Mouse (Mus musculus) spleen, postnatal 4 days (tissue): ENCODE measurements at regions not wholly inside any gene's neighbourhood (a gene's known extent, or its start where the extent isn't known, plus 50 kb on each side); places are given as distances from the start of the nearest gene placed in this dataset.

Experiments used
- DNase-seq, 2 experiments: peaks; one replicate each; pipeline ENCODE4 v3.0.0; 2022; ENCODE audit warnings: low spot score in 2 of 2

DNA sequence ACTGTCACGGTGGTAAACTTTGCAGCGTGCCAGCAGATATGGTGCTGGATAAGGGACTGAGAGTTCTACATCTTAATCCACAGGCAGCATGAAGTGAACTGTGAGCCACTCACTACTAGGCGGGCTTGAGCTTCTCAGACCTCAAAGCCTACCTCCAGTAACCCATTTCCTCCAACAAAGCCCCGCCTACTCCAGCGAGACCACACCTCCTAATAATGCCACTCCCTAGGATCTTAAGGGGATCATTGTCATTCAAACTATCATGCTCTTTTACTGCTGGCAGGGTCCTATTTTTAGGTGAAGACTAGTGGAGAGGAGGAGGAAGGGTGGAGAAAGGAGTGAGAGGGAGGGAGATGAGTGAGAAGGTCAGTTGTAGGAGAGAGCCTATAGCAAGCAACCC is 122.0 kb downstream of the Mycn start:
- no peak for DNase-seq

- no peak for DNase-seq
Measured at GRCm38 (mm10) chr12:12814693-12815092, 127.0 kb downstream of the Mycn start.

DNA sequence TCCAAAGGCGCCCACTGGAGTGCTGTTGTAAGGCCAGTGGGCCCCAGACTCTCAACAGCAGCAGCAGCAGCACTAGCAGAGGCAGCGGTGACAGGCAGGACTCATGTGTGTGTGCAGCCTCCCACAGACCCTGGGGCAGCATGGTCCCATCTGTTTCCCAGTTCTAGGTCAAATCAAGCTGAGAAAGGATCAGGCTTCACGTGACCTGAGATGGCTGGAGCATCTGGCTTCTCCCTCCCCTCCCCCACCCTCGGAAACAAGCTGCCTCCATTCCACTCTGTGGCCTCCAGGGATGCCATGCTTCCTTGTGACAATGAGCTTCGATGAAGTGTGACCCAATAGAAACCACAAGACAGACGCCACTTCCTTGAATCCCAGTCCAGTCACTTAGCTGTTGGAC is 128.8 kb downstream of the Mycn start:
- no peak for DNase-seq

DNA sequence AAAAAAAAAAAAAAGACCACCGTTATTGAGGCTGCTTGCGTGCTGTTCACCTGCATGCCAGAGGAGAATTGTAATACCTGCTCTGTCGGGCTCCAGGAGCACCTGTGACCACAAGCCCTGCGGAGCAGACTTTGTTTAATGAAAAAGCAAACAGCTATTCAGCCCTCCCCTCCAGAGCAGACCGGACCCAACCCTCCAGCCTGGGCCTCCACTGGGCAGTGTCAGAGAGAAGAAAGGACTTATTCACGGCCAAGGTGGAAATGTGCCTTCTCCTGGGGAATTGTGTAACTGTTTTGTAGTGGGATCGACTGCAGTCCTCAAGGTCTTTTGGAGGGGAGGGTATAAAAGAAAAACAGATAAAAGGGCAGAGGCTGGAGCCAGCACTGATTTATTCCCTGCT is 130.8 kb downstream of the Mycn start:
- no peak for DNase-seq

GRCm38 (mm10) chr12:12810159-12810885 is 131.4 kb downstream of the Mycn start:
- DNase-seq, result no peak

DNA sequence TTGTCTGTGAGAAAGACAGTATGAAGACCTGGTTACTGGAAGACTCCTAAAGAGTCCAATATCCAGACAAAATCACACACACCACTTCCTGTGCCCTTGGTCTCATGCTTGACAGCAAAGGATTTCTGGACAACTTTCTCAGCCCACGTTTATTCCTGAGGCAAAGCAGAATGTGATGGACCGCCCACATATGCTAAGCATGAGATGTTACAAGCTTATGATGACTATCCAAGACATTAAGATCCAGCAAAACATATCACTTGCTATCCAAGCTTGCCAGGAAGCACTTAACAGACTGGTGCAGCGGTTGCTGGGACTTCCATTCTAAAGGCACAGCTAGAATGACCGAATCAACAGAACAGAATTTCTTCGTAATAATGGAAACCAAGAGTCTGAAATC is 133.6 kb downstream of the Mycn start:
- DNase-seq, result no peak

DNA sequence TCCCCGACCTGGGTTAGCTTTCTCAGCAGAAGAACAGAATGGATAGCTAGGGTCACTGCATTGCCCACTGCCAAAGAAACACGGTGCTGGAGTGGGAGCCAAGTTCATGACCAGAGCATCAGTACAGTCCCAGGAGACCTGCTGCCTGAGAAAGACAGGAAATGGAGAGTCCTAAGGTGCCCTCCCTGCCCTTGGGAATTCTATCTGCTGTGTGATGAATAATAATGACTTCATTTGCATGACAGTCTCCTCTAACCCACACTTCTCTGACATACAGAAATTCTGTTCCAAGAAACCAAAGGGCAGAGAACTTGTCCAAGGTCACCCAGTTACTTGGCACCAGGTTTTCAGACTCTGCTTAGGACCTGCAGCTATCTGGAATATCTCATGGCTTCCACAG is 138.1 kb downstream of the Mycn start:
- no peak for DNase-seq

DNA sequence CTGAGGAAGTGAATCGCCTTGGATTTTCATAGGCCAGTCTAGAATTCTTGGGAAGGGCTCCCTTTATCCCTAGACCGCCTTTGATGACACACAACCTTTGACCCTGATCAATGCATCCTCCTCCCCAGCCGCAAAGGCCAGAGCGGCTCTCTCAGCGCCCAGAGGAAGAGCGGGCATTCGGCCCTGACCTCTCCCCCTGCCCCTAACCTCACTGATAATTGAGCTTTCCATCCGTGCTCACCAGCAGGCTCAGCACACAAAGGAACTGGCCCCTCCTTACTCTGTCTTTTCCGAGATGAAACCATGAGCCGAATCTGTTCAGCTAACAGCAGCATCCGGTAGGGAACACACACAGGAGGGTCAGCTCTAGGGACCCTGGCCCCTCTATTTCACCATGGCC is 139.3 kb downstream of the Mycn start:
- no peak for DNase-seq

- no peak for DNase-seq
Measured at GRCm38 (mm10) chr12:12801700-12802099, 140.0 kb downstream of the Mycn start.

GRCm38 (mm10) chr12:12800120-12800519 is 141.6 kb downstream of the Mycn start:
- DNase-seq, result no peak

- DNase-seq, result no peak
Measured at GRCm38 (mm10) chr12:12789052-12789451, 152.7 kb downstream of the Mycn start.

DNA sequence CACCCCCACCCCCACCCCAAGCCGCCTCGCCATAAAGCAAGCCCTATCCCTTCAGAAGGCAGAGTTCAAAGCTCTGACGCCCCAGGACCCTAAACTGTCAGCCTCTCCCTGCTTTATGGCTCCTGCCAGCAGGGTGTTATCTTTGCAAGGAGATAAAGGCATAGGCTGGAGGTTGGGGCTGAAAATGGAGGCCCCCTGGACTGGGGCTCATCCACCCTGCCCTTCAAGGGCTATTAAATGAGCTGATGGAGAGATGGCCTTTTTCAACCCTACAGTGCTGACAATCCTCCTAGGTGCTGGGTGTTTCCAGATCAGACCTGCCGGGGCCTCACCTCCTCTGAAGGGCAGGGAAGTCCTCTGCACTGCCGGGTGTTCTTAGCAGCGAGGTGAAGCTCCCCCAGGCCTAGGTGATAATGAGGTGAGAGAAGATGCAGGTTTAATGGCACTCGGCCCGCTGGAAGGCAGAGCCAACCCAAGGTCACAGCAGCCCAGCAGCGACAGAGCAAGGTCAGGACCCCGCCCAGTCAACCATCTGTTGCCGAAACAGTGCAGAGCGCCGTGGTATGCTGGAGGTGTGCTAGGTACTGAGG is 153.4 kb downstream of the Mycn start:
- no peak for DNase-seq

GRCm38 (mm10) chr12:12787608-12788262 is 154.0 kb downstream of the Mycn start:
- DNase-seq, result no peak

- no peak for DNase-seq
Measured at GRCm38 (mm10) chr12:12787161-12787560, 154.6 kb downstream of the Mycn start.

DNA sequence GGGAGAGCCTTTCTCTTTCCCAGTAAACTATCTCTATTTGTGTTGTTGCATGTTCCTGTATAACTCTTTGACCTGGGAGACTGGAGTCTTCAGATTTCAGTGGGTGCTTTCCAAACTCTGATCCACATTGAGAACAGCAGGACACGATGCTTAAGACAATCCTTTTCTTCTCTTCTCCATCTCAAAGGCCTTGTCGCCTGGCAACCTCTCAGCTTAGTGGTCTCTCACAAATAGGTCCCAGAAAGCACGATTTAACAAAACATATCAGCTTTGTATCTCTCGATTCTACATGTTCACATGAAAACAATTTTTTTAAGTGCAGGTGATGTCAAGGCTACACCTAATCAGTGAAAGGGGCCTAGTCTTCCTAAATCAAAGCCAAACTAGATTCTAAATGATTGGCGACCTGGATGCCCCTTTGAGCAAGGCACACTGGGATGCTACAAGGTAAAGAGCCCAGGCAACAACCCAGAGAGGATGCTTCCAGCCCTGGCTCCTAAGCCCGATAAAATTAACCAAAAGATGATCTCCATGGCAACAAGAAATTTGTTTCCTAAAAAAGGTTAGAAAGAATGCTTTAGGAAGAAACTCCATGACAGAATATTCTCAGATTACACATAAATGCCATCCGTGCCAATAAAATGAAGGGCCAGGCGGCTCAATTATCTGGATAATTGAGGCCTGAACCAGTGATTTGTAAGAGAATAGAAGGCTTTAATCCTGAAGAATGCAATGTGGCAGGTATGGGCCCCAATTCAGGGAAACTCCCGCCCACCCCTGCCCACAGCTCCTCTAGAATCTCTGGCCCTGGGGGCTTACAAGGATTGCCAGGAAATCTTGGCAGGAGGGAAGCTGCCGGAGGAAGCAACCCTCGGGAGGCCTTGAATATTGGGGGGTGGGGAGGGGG is 157.8 kb downstream of the Mycn start:
- DNase-seq, result no peak

GRCm38 (mm10) chr12:12781526-12781925 is 160.2 kb downstream of the Mycn start:
- DNase-seq, result no peak

DNA sequence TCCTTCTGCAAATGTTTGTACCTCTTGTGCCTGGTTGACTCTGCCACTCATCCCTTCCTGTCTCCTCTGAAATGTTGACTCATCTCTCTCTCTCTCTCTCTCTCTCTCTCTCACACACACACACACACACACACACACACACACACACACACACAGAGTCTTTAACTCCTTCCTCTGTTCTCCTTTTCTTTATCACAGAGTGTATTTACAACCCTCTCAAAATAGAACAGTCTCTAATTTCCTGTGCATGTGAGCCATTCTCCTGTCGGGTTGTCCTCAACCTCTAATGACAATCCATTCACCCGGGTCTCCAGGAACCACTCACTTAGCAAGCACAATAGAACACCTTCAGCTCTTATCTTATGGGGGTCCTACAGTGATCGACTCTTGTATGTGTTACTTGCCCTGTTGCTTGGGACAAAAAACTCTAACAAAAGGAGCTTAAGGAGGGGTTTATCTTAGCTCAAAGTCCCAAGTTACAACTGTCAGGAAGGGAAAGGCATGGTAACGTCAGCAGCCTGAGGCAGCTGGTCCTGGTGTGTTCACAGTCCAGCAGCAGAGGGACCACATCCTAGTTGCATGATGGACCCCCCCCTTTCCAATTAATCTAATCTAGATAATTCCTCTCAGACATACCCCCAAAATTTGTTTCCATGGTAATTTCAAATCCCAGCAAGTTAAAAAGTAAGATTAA is 163.0 kb downstream of the Mycn start:
- DNase-seq, result no peak

DNA sequence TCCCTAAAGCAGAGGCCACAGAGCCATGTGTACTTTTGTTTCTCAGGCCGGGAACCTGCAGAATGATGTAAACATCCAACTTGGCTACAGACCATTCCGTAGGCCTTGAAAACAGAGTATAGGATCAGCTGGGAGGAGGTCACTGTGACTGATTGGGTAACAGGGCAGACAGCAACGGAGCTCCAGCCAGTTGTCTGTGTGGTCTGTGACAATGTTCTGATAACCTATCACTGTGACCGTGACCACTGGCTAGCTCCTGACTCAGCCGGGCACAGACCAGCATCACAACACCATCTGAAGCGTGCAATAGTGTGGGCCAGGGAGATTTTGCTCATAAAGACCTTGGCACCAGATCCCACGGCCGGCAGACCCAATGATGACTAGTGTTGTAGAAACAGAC is 164.3 kb downstream of the Mycn start:
- no peak for DNase-seq

DNA sequence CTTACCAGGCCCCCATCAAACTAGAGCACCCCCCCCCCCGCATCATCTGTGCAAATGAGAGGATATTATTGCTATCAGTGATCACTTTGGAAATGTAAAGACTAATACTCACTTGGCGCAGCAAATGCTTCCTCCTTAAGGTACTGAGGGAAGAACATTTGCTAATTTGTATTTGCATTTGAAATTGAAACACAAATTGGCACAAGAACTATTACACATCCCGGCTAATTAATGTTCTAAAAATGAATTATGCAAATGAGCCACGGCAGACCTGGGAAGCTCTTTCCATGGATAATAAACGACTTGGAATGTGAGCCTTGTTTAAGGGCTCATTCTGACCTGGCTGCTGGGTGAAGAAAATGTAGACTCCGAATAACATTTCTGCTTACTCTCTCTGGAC is 164.9 kb downstream of the Mycn start:
- no peak for DNase-seq

- DNase-seq, result no peak
Measured at GRCm38 (mm10) chr12:12770970-12771369, 170.7 kb downstream of the Mycn start.

GRCm38 (mm10) chr12:12766510-12767304 is 175.0 kb downstream of the Mycn start:
- DNase-seq, result no peak
